Mouse (Mus musculus): ENCODE results near the gene Nfam1.

- TF ChIP-seq TAL1 (IDR thresholded peaks at IDR 0.05; ENCODE audit: low read length): no peak
- TF ChIP-seq GATA1 (IDR thresholded peaks at IDR 0.05; ENCODE audit: low read length): no peak
Measured at GRCm38 (mm10) chr15:83037755-83038483, 4.8 kb upstream of the Nfam1 start.

Measured in erythroblast, embryonic 14.5 days (primary cell).